Mouse (Mus musculus) liver, embryonic 14.5 days (tissue): ENCODE data around the gene Fgfr2. TPM values are rescaled to one million over a fixed set of nuclear protein-coding genes. Genes with fewer than 3 reads are reported as not detected.

Experiments used
- ATAC-seq: fragments of 200-750 bp; cut with Nextera tagmentation; 2 replicates; pipeline ENCODE4 v1.8.0; 2017; ENCODE audit warnings: moderate number of reproducible peaks, mild to moderate bottlenecking, moderate library complexity; ENCODE audit not compliant: insufficient read depth
- DNase-seq, 3 experiments: peaks; one replicate each; pipeline ENCODE4 v3.0.0-alpha.2; 2012 to 2013; ENCODE audit warnings: low read depth in 3 of 3, low spot score in 3 of 3
- H3K27ac ChIP-seq: fragments of 300-500 bp; sonication (generic); 2 replicates; pipeline ENCODE4 v1.5.1; 2014; ENCODE audit warnings: moderate library complexity, mild to moderate bottlenecking, control low read depth, inconsistent platforms
- H3K27me3 ChIP-seq: fragments of 300-500 bp; sonication (generic); 2 replicates; pipeline ENCODE4 v1.6.1; 2014; ENCODE audit warnings: mild to moderate bottlenecking, low read length, moderate library complexity; ENCODE audit not compliant: control insufficient read depth, insufficient read depth
- H3K36me3 ChIP-seq: fragments of 300-500 bp; sonication (generic); replicated peaks from 2 replicates; pipeline ENCODE4 v1.6.1; 2014; ENCODE audit warnings: low read depth; ENCODE audit not compliant: control insufficient read depth, insufficient read depth
- H3K4me1 ChIP-seq, 2 experiments: fragments of 200-500 bp in 1 of 2; fragments of 300-500 bp in 1 of 2; sonication (generic) in 1 of 2; replicated peaks; 2 replicates each; pipeline ENCODE4 v1.6.1; 2012 to 2014; ENCODE audit warnings: antibody characterized with exemption in 1 of 2, inconsistent platforms in 1 of 2, low read length in 1 of 2; ENCODE audit not compliant: control insufficient read depth in 2 of 2, insufficient read depth in 2 of 2
- H3K4me2 ChIP-seq: fragments of 300-500 bp; sonication (generic); 2 replicates; pipeline ENCODE4 v1.6.1; 2014; ENCODE audit warnings: low read depth, mild to moderate bottlenecking, control low read depth, moderate library complexity
- H3K4me3 ChIP-seq, 2 experiments: fragments of 200-500 bp in 1 of 2; fragments of 300-500 bp in 1 of 2; sonication (generic) in 1 of 2; 2 replicates each; pipeline ENCODE4 v1.5.1; 2012 to 2014; ENCODE audit warnings: low read depth in 2 of 2, low read length in 2 of 2, mild to moderate bottlenecking in 2 of 2, control low read depth in 1 of 2, inconsistent platforms in 1 of 2, moderate library complexity in 1 of 2; ENCODE audit not compliant: insufficient read depth in 1 of 2
- H3K9ac ChIP-seq: fragments of 300-500 bp; sonication (generic); replicated peaks from 2 replicates; pipeline ENCODE4 v1.6.1; 2014; ENCODE audit warnings: mild to moderate bottlenecking, control low read depth, moderate library complexity
- H3K9me3 ChIP-seq: fragments of 300-500 bp; sonication (generic); 2 replicates; pipeline ENCODE4 v1.6.1; 2016; ENCODE audit warnings: low read length, mixed read lengths; ENCODE audit not compliant: control insufficient read depth
- CTCF ChIP-seq: IDR thresholded peaks from 2 replicates; pipeline ENCODE4 v1.5.1; 2016; ENCODE audit warnings: antibody characterized with exemption, low read depth, control low read depth
- EP300 ChIP-seq: IDR thresholded peaks from 2 replicates; pipeline ENCODE4 v1.6.1; 2016; ENCODE audit warnings: antibody characterized with exemption, low read depth
- WGBS: fragments of 180-500 bp; shearing (Covaris S2); extraction: QIAGEN DNeasy Blood & Tissue Kit; methylation state at CpG from one replicate; pipeline ENCODE4 v1.1.7; 2014; ENCODE audit not compliant: insufficient replicate concordance; 5-methylcytosine and 5-hydroxymethylcytosine counted together
- polyA plus RNA-seq, 2 experiments: library from polyadenylated mRNA; depleted of rRNA in 1 of 2; stranded (reverse) in 1 of 2; unstranded in 1 of 2; fragments of >200 nt; fragmentation: Nextera tagmentation in 1 of 2; extraction: Ambion mirVana in 1 of 2; gene quantifications; 2 replicates each; pipeline versions ENCODE4 v1.2.1 to v1.2.3; 2012 to 2014

The Fgfr2 gene
- polyA plus RNA-seq, 2 experiments = 7.9 to 8.8 TPM

DNA sequence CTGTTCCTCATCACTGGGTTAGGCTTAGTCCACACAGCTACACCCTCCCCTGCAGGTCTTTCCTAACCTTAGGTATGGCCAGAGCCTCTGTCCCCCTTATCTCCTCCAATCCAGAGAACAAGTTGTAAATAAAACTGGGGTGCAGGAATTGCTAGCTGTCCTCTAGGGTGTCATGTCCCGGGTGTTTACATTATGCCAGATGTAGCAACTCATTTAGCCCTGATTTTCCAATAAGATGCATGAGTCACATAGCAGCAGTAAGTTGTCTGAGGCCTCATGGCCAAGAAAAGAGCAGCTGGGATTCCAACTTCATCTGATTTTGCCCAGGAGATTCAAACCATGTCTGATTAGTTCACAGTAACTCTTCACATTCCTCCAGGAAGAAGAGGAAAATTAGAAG, 658.3 kb downstream of the Fgfr2 start:
- TF ChIP-seq CTCF (no peak), EP300 (no peak)
- Histone ChIP-seq H3K4me1 (peaks cover 4 to 6% of the 10 kb centered on the region in 2 experiments; a peak in 2 of 4 replicates), H3K9me3 (no peaks in the 10 kb centered on the region), H3K27me3 (no peaks in the 10 kb centered on the region), H3K36me3 (no peaks in the 10 kb centered on the region), H3K9ac (no peak overlapping the region), H3K4me3 (no peak overlapping the region), H3K27ac (no peak overlapping the region), H3K4me2 (no peak overlapping the region)
- DNase-seq (no peak), ATAC-seq (no peak)
- 67% methylated on average over 1 of the region's 1 CpGs for WGBS

DNA sequence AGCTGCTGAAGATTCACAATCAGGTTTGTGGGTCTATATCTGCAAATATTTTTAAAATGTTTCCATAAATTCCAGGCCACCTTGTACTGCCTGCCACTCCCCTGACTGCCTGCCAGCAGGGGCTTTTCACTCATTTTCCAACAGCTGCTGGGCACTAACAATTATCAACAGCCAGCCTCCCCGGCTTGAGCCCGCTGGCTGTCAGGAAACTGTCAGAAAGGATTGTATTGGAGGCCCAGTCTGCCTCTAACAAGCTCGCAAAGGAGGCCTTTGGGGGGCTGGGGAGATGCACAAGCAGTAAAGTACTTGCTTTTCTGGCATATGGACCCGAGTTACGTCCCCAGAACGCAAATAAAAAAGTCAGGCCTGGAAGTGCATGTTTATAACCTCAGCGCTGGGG, 664.7 kb downstream of the Fgfr2 start:
- no peak for ATAC-seq
- WGBS = 47% methylated on average over 7 of the region's 7 CpGs
- H3K27ac ChIP-seq = no peak overlapping the region
- TF ChIP-seq EP300 (no peak), CTCF (no peak)
- H3K36me3 ChIP-seq = no peaks in the 10 kb centered on the region
- H3K4me1 ChIP-seq = peaks cover 4 to 6% of the 10 kb centered on the region in 2 experiments; a peak in 2 of 4 replicates
- DNase-seq = no peak
- no peaks in the 10 kb centered on the region for H3K9me3 ChIP-seq
- no peak overlapping the region for H3K9ac ChIP-seq
- H3K27me3 ChIP-seq = no peaks in the 10 kb centered on the region
- no peak overlapping the region for H3K4me3 ChIP-seq
- no peak overlapping the region for H3K4me2 ChIP-seq

DNA sequence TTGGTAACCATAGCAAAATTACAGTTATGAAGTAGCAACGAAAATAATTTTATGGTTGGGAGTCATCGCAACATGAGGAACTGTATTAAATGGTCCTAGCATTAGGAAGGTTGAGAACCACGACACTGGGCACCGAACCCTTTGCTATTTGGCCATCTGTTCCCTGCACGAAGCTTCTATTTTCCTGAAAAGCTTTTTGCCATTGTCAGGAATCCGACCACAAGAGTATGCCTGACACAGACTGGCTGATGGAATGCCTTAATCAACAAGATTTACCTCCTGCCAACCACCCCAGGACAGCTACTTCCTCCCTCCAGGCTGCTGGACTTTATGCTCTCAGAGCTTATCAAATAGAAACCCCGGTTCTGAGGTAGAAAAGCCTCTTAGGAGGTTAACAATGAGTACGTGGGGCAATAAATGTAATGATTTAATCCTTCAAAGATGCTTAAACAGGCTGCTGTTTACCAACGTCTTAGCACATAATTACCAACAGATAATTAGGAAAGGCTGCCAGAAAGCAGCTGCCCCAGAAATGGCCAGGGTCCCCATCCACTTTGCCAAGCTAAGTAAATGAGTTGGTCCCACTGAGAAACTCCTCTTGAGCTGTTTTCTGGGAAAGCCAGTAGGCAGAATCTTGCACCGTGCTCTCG, 668.0 kb downstream of the Fgfr2 start:
- no peak overlapping the region for H3K9ac ChIP-seq
- DNase-seq (no peak), ATAC-seq (no peak)
- WGBS = 26% methylated on average over 11 of the region's 11 CpGs
- no peaks in the 10 kb centered on the region for H3K27me3 ChIP-seq
- H3K4me3 ChIP-seq = no peak overlapping the region
- no peaks in the 10 kb centered on the region for H3K4me1 ChIP-seq
- no peak overlapping the region for H3K4me2 ChIP-seq
- H3K27ac ChIP-seq = no peak overlapping the region
- H3K36me3 ChIP-seq = no peaks in the 10 kb centered on the region
- TF ChIP-seq CTCF = no peak
- no peak for TF ChIP-seq EP300
- no peaks in the 10 kb centered on the region for H3K9me3 ChIP-seq

DNA sequence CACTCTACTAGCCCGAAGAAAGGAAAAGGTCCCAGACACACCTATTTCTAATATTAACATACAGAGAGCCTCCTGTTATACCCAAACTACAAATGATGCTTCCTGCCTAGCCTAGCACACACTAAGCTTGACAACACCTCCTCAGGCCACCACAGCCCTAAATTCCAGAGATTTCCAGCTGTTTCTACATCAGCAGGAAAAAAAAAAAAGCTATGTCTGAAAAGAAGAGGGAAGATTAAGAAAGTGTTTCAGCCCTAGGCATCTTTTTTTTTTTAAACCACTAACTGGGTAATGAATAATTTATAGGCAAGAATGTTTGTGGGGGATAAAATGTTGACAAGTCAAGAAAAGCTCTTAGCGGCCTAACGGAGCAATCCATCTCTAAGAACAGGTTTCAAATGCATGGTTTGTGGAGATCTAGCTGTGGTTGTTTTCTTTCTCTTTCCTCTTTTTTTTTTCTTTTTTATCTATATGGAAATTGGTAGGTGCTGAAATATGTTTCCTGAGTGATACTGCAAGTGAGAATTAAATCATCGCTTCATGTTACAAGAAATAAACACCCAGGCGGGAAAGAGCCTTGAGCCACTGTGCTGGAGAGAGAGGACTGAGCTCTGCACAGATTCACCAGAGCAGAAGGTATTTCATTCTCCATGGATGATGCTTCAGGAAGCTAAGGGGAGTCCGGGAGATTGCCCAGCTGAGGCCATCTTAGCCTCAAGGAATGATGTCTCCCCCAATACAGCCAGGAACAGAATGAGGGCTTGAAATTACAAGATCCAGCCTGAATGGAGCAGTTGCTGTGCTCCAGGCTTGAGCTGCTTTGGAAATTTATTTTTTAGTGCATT, 673.0 kb downstream of the Fgfr2 start:
- ATAC-seq (no peak), DNase-seq (no peak)
- no peak for TF ChIP-seq CTCF
- TF ChIP-seq EP300 = no peak
- H3K9me3 ChIP-seq = no peaks in the 10 kb centered on the region
- no peaks in the 10 kb centered on the region for H3K36me3 ChIP-seq
- H3K4me2 ChIP-seq = no peak overlapping the region
- H3K27me3 ChIP-seq = no peaks in the 10 kb centered on the region
- H3K27ac ChIP-seq = no peak overlapping the region
- no peak overlapping the region for H3K4me3 ChIP-seq
- no peak overlapping the region for H3K9ac ChIP-seq
- 55% methylated on average over 6 of the region's 6 CpGs for WGBS
- no peaks in the 10 kb centered on the region for H3K4me1 ChIP-seq

DNA sequence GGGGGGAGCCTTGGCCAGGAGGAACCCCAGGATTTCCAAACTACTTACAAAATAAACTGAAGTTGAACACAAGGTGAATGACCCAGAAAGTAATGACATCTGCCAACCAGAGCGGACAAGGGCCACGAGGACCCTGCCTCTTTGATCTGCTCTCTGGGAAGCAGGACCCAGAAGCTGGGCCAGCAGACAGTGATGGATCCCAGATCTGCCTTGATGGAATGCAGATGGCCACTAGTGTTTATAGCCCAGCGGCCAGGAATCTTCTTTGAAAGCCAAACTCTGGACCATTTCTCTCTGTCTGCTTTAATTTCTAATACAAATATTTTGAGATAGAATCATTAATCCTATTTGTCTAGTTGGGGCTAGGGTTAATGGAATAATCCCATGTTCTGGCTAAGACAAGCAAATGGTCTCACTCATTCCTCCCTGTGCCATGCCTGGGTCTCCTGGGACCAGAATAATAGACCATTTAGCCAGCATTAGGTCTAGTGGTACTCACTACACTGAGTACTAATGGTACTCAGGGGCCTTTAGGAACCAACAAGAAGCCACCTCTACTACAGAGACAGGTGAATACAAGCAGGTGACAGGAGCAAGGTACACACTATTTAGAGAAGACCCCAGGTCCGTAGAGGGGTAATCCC, 674.5 kb downstream of the Fgfr2 start:
- H3K4me1 ChIP-seq = no peaks in the 10 kb centered on the region
- no peaks in the 10 kb centered on the region for H3K9me3 ChIP-seq
- no peaks in the 10 kb centered on the region for H3K27me3 ChIP-seq
- 56% methylated on average over 4 of the region's 4 CpGs for WGBS
- H3K36me3 ChIP-seq = no peaks in the 10 kb centered on the region
- no peak for DNase-seq
- H3K27ac ChIP-seq = no peak overlapping the region
- H3K4me3 ChIP-seq = no peak overlapping the region
- ATAC-seq = no peak
- TF ChIP-seq CTCF (no peak), EP300 (no peak)
- no peak overlapping the region for H3K4me2 ChIP-seq
- H3K9ac ChIP-seq = no peak overlapping the region
